Mouse (Mus musculus): ENCODE measurements at regions not wholly inside any gene's neighbourhood (a gene's known extent, or its start where the extent isn't known, plus 50 kb on each side); places are given as distances from the start of the nearest gene placed in this dataset.

GRCm38 (mm10) chr12:13026041-13026580 is 84.4 kb upstream of the Mycn start:
- TF ChIP-seq CTCF (IDR thresholded peaks at IDR 0.05; ENCODE audit: control insufficient read depth, insufficient read depth, insufficient replicate concordance, low read depth, low read length) (no peak), POLR2A (IDR thresholded peaks at IDR 0.05; ENCODE audit: control insufficient read depth, low read depth, low read length) (no peak)

Data from testis, adult 2 months (tissue).